Mouse (Mus musculus) adrenal gland, postnatal 4 days (tissue): ENCODE results near the gene Dgkq. TPM values are rescaled to one million over a fixed set of nuclear protein-coding genes. Genes with fewer than 3 reads are reported as not detected.

ENCODE experiments used
- DNase-seq, 2 experiments: peaks; one replicate each; pipeline ENCODE4 v3.0.0; 2021 to 2022; ENCODE audit warnings: low spot score in 2 of 2, mixed read lengths in 2 of 2
- total RNA-seq, 2 experiments: library from RNA; stranded (reverse); gene quantifications; 2 replicates each; pipeline ENCODE4 v1.2.3; 2021

The Dgkq gene
- total RNA-seq, 2 experiments from 2014 or later, result 26.2 to 29.4 TPM

GRCm38 (mm10) chr5:108691152-108691551 is 21.7 kb upstream of the Dgkq start:
- DNase-seq, result no peak

- no peak for DNase-seq
Measured at GRCm38 (mm10) chr5:108689091-108689490, 19.6 kb upstream of the Dgkq start.

GRCm38 (mm10) chr5:108680871-108681270 is 11.4 kb upstream of the Dgkq start:
- no peak for DNase-seq

- DNase-seq, result no peak
Measured at GRCm38 (mm10) chr5:108679909-108680308, 10.4 kb upstream of the Dgkq start.

GRCm38 (mm10) chr5:108678296-108678854 is 8.9 kb upstream of the Dgkq start:
- DNase-seq, result no peak

GRCm38 (mm10) chr5:108677605-108678295 is 8.3 kb upstream of the Dgkq start:
- no peak for DNase-seq

GRCm38 (mm10) chr5:108676772-108677498 is 7.5 kb upstream of the Dgkq start:
- DNase-seq, result no peak

- DNase-seq, result no peak
Measured at GRCm38 (mm10) chr5:108675251-108675816, 5.9 kb upstream of the Dgkq start, which contains the start of gene Slc26a1. Gene Slc26a1 (minus strand): TSS chr5:108675569.

- DNase-seq, result no peak
Measured at GRCm38 (mm10) chr5:108674624-108675023, 5.2 kb upstream of the Dgkq start.

GRCm38 (mm10) chr5:108671757-108672156 is 2.3 kb upstream of the Dgkq start:
- no peak for DNase-seq

GRCm38 (mm10) chr5:108670785-108671184 is 1.3 kb upstream of the Dgkq start:
- DNase-seq, result no peak

- DNase-seq, result no peak
Measured at GRCm38 (mm10) chr5:108669986-108670385, 514 bp upstream of the Dgkq start.

GRCm38 (mm10) chr5:108668387-108668932 is 1.0 kb downstream of the Dgkq start:
- no peak for DNase-seq

- no peak for DNase-seq
Measured at GRCm38 (mm10) chr5:108667370-108667769, 2.1 kb downstream of the Dgkq start.

- DNase-seq, result no peak
Measured at GRCm38 (mm10) chr5:108665066-108665465, 4.4 kb downstream of the Dgkq start.

- no peak for DNase-seq
Measured at GRCm38 (mm10) chr5:108662772-108663171, 6.7 kb downstream of the Dgkq start.

- DNase-seq, result peak; percentile 77 to 84
Measured at GRCm38 (mm10) chr5:108660632-108661268, 8.7 kb downstream of the Dgkq start.

GRCm38 (mm10) chr5:108659698-108660631 is 9.5 kb downstream of the Dgkq start, which contains the start of gene Idua:
Gene Idua (plus strand): TSS chr5:108660331.
- no peak for DNase-seq

GRCm38 (mm10) chr5:108658611-108659010 is 10.9 kb downstream of the Dgkq start:
- DNase-seq, result no peak

GRCm38 (mm10) chr5:108657406-108657805 is 12.1 kb downstream of the Dgkq start:
- DNase-seq, result no peak
